Mouse (Mus musculus) lung, adult 18-20 months (tissue): Measurements from ENCODE around the gene Nkx6-2.

Source experiments
- DNase-seq, 2 experiments: peaks; one replicate each; pipeline ENCODE4 v3.0.0; 2022; ENCODE audit warnings: mixed read lengths in 2 of 2

Gene Nkx6-2

GRCm38 (mm10) chr7:139566533-139566932, 16.1 kb downstream of the Nkx6-2 start:
- no peak for DNase-seq

GRCm38 (mm10) chr7:139565998-139566397, 16.6 kb downstream of the Nkx6-2 start:
- no peak for DNase-seq

GRCm38 (mm10) chr7:139564161-139564560, 18.4 kb downstream of the Nkx6-2 start:
- DNase-seq, result no peak

- DNase-seq, result no peak
These were observed 19.2 kb downstream of the Nkx6-2 start for GRCm38 (mm10) chr7:139563425-139563824.

GRCm38 (mm10) chr7:139559659-139560058, 22.9 kb downstream of the Nkx6-2 start:
- DNase-seq, result no peak

- no peak for DNase-seq
These were observed 25.7 kb downstream of the Nkx6-2 start for GRCm38 (mm10) chr7:139556746-139557526.

GRCm38 (mm10) chr7:139556331-139556730, 26.3 kb downstream of the Nkx6-2 start:
- DNase-seq, result no peak

GRCm38 (mm10) chr7:139551519-139551918, 31.1 kb downstream of the Nkx6-2 start:
- no peak for DNase-seq

GRCm38 (mm10) chr7:139550086-139550783, 32.4 kb downstream of the Nkx6-2 start:
- no peak for DNase-seq

- no peak for DNase-seq
These were observed 35.3 kb downstream of the Nkx6-2 start for GRCm38 (mm10) chr7:139547325-139547724.

GRCm38 (mm10) chr7:139544706-139545625, 37.6 kb downstream of the Nkx6-2 start:
- no peak for DNase-seq

- no peak for DNase-seq
These were observed 41.2 kb downstream of the Nkx6-2 start for GRCm38 (mm10) chr7:139541422-139541821.

GRCm38 (mm10) chr7:139540601-139541000, 42.0 kb downstream of the Nkx6-2 start:
- DNase-seq, result no peak

- peak; percentile 17 to 24 for DNase-seq
These were observed 44.1 kb downstream of the Nkx6-2 start for GRCm38 (mm10) chr7:139538541-139538940.

GRCm38 (mm10) chr7:139537831-139538230, 44.8 kb downstream of the Nkx6-2 start:
- DNase-seq, result no peak

GRCm38 (mm10) chr7:139536831-139537230, 45.8 kb downstream of the Nkx6-2 start:
- DNase-seq, result no peak

GRCm38 (mm10) chr7:139536331-139536730, 46.3 kb downstream of the Nkx6-2 start:
- DNase-seq, result no peak

GRCm38 (mm10) chr7:139531428-139531801, 51.2 kb downstream of the Nkx6-2 start:
- DNase-seq, result no peak

GRCm38 (mm10) chr7:139530591-139531427, 51.8 kb downstream of the Nkx6-2 start:
- no peak for DNase-seq
